Mouse (Mus musculus) embryonic fibroblast, embryonic 13.5 days (primary cell): ENCODE data around the gene Ajuba.

Experiments
- CTCF ChIP-seq: IDR thresholded peaks from 2 replicates; pipeline ENCODE4 v1.5.1; 2011; ENCODE audit warnings: mild to moderate bottlenecking, control low read depth, low read length, moderate library complexity, borderline replicate concordance; ENCODE audit not compliant: insufficient read depth
- POLR2A ChIP-seq: IDR thresholded peaks from 2 replicates; pipeline ENCODE4 v1.6.1; 2011; ENCODE audit warnings: low read depth, mild to moderate bottlenecking, control low read depth, low read length, moderate library complexity

DNA sequence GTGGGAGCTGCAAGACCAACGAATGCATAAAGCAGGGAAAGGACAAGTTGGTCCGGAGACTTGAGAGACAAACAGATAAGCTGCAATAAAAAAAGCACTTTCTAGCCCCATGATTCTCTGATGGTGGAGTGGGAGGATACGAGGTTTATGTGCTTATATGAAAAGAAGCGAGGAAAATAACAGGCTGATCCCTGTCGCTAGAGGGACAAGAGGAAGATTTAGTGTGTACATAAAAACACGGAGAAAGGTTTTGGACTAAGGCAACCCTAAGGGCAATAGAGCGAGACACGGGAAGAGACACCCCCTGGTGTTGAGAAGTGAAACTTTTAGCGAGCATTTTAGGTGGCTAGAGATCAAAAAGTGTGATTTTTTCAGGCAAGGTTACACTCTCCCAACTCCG lies 705 bp upstream of the Ajuba start:
- TF ChIP-seq CTCF (no peak), POLR2A (peak; percentile 4; the same call in 1 of the 2 replicates)
